15 mouse cellular contexts compared by ENCODE assay signal in the genomic region with DNA sequence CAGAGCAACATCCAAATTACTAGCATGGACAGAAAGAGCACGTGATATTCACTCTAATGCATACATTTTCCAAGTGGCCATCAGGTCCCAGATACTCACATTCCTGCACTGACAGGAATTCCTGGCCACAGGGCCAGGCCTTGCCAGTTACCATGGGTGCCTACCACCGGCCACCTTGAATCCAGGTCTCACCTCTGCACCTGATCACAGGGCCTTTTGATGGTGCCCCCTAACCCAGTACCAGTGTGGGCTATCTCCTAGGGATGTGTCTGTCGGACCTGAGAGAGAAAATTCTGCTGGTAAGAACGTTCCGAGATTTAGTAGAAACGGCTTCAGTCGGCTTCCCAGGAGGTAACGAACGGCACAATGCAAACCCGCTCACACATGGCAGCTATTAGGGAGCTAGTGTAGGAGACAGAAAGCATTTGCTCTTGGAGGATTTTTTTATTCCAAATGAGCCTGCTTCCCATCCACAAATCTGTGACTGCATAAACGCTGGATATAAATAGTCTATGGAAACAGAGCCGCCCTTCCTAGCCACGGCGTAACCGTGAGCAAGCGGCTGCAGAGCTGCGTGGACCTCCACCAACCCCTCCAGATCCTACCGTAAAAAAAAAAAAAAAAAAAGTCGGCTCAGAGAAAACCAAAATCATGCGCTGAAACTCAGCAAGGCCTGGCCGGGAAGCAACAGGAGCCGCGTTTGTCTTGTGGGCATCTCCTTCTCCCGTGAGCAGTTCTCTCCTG. TPM values are rescaled to one million over a fixed set of nuclear protein-coding genes. Genes with fewer than 3 reads are reported as not detected.
DNase-seq lines count a peak whose midpoint lies in the region; ATAC-seq and TF ChIP-seq lines count a peak whose summit lies in the region.
"Had no signal": no experiment of that assay in that cellular context is flagged by ENCODE, and none has a peak within 500 bp of the region (broad histone marks: within the 10 kb centered on the region; RNA-seq: fewer than 3 reads in every experiment).

No protein-coding gene starts in this region.

- no peaks in the 10 kb centered on the region for H3K4me1 ChIP-seq in heart, postnatal 0 days (ENCODE audit: control insufficient read depth, insufficient read depth)
- H3K4me1 ChIP-seq in heart, embryonic 11.5 days (ENCODE audit: control insufficient read depth, insufficient read depth, low read length) = 0 out of 2 replicates have a peak, but pooled peaks cover 3% of the 10 kb centered on the region
- H3K4me1 ChIP-seq in ES-E14 (ENCODE audit: control insufficient read depth in 2 of 2, insufficient read depth in 2 of 2, low read length in 2 of 2, poor library complexity in 1 of 2) = no peaks in the 10 kb centered on the region
- H3K4me1 ChIP-seq in limb, embryonic 11.5 days (ENCODE audit: control insufficient read depth, insufficient read depth, low read length) = peaks cover 42% of the 10 kb centered on the region

- H3K4me3 ChIP-seq in heart, postnatal 0 days (ENCODE audit: low read depth, low read length) = no peak overlapping the region
- H3K4me3 ChIP-seq in heart, embryonic 11.5 days (ENCODE audit: low read depth, low read length) = no peak overlapping the region
- no peak overlapping the region; a peak in 1 of 4 replicates for H3K4me3 ChIP-seq in ES-E14 (ENCODE audit: insufficient read depth in 1 of 2, low read depth in 1 of 2, low read length in 2 of 2, poor library complexity in 1 of 2, severe bottlenecking in 1 of 2)
- H3K4me3 ChIP-seq in limb, embryonic 11.5 days (ENCODE audit: low read depth, low read length) = no peak overlapping the region
- no peak overlapping the region for H3K4me3 ChIP-seq in left cerebral cortex, adult 2 months
- H3K4me3 ChIP-seq: intestine, embryonic 15.5 days; myocyte had no signal

- WGBS in heart, postnatal 0 days = 76% methylated on average over 24 of the region's 24 CpGs
- 82% methylated on average over 24 of the region's 24 CpGs for WGBS in heart, embryonic 11.5 days (ENCODE audit: insufficient replicate concordance)
- WGBS in limb, embryonic 11.5 days = 34% methylated on average over 24 of the region's 24 CpGs

- no peak overlapping the region for H3K9ac ChIP-seq in heart, postnatal 0 days (replicated peaks; ENCODE audit: low read depth, low read length)
- H3K9ac ChIP-seq in heart, embryonic 11.5 days (ENCODE audit: low read depth, low read length) = no peak overlapping the region
- H3K9ac ChIP-seq in ES-E14 (ENCODE audit: insufficient read depth, low read depth, low read length, poor library complexity, severe bottlenecking) = no peak overlapping the region
- H3K9ac ChIP-seq in limb, embryonic 11.5 days (ENCODE audit: low read length) = peak overlapping the region; percentile 37; the same call in 1 of the 2 replicates
- H3K9ac ChIP-seq: intestine, embryonic 15.5 days; lung, embryonic 14.5 days had no signal

- H3K9me3 ChIP-seq in heart, postnatal 0 days (replicated peaks; ENCODE audit: control insufficient read depth, low read length) = no peaks in the 10 kb centered on the region
- no peaks in the 10 kb centered on the region for H3K9me3 ChIP-seq in heart, embryonic 11.5 days (replicated peaks; ENCODE audit: control insufficient read depth, low read length)
- H3K9me3 ChIP-seq in ES-E14 (ENCODE audit: control insufficient read depth, insufficient read depth, low read depth, low read length) = no peaks in the 10 kb centered on the region
- no peaks in the 10 kb centered on the region for H3K9me3 ChIP-seq in limb, embryonic 11.5 days (ENCODE audit: control insufficient read depth, low read length)
- H3K9me3 ChIP-seq: intestine, embryonic 15.5 days had no signal

- peak; percentile 45 for DNase-seq in embryo, embryonic 11 days
- no peak for DNase-seq in embryo, embryonic 9.5 days (ENCODE audit: extremely low spot score)
- DNase-seq in heart, postnatal 0 days (ENCODE audit: low spot score) = no peak
- no peak for DNase-seq in ES-E14 (ENCODE audit: low read depth, low spot score)
- peak; percentile 62 for DNase-seq in limb, embryonic 11.5 days (ENCODE audit: low spot score)
- no peak for DNase-seq in right cerebral cortex, adult 2 months (ENCODE audit: low spot score in 2 of 2)
- DNase-seq in left cerebral cortex, adult 2 months (ENCODE audit: extremely low spot score in 1 of 2, low spot score in 2 of 2) = no peak
- DNase-seq: cerebellum, adult 18-20 months; kidney, postnatal 25 days; liver; lung, embryonic 14.5 days; right cerebral cortex, postnatal 14 days had no signal

- intact Hi-C loops in left cerebral cortex, adult 2 months (cut with DNase I) = loop anchor here (5.0 kb wide), 1 partner anchor 127 kb away; no protein-coding TSS in a partner anchor

- H3K27ac ChIP-seq in heart, postnatal 0 days (ENCODE audit: low read depth) = peak overlapping the region; percentile 63; the same call in 1 of the 2 replicates
- H3K27ac ChIP-seq in heart, embryonic 11.5 days (ENCODE audit: low read depth, low read length) = no peak overlapping the region
- H3K27ac ChIP-seq in ES-E14 (ENCODE audit: insufficient read depth, low read depth, low read length, poor library complexity, severe bottlenecking) = no peak overlapping the region
- H3K27ac ChIP-seq in limb, embryonic 11.5 days (replicated peaks; ENCODE audit: low read depth, low read length) = peak overlapping the region; percentile 71; the same call in 1 of the 2 replicates
- no peak overlapping the region for H3K27ac ChIP-seq in left cerebral cortex, adult 2 months
- H3K27ac ChIP-seq: intestine, embryonic 15.5 days had no signal

- H3K36me3 ChIP-seq in heart, postnatal 0 days (replicated peaks; ENCODE audit: control insufficient read depth, insufficient read depth, low read length) = no peaks in the 10 kb centered on the region
- H3K36me3 ChIP-seq in heart, embryonic 11.5 days (ENCODE audit: control insufficient read depth, insufficient read depth, low read length) = no peaks in the 10 kb centered on the region
- no peaks in the 10 kb centered on the region for H3K36me3 ChIP-seq in ES-E14 (ENCODE audit: control insufficient read depth, insufficient read depth, low read length, poor library complexity, severe bottlenecking)
- no peaks in the 10 kb centered on the region for H3K36me3 ChIP-seq in limb, embryonic 11.5 days (ENCODE audit: control insufficient read depth, insufficient read depth, low read length)
- H3K36me3 ChIP-seq: intestine, embryonic 15.5 days had no signal

- TF ChIP-seq CTCF in heart, postnatal 0 days (IDR thresholded peaks at IDR 0.05; ENCODE audit: low read depth) = no peak
- TF ChIP-seq CTCF in left cerebral cortex, adult 2 months (IDR thresholded peaks at IDR 0.05) = no peak

- TF ChIP-seq EP300 in heart, postnatal 0 days (IDR thresholded peaks at IDR 0.05; ENCODE audit: low read depth) = no peak

- ATAC-seq in heart, postnatal 0 days (ENCODE audit: insufficient read depth, low read depth) = no peak
- no peak for ATAC-seq in heart, embryonic 11.5 days (replicated peaks; ENCODE audit: insufficient number of reproducible peaks, low FRiP score, low TSS enrichment)
- ATAC-seq in limb, embryonic 11.5 days (ENCODE audit: insufficient number of reproducible peaks, low FRiP score, low TSS enrichment, low read depth) = no peak
- ATAC-seq: intestine, embryonic 15.5 days had no signal

- no peaks in the 10 kb centered on the region for H3K27me3 ChIP-seq in heart, postnatal 0 days (ENCODE audit: control insufficient read depth, insufficient read depth, low read length)
- H3K27me3 ChIP-seq in heart, embryonic 11.5 days (ENCODE audit: control insufficient read depth, insufficient read depth, low read length) = no peaks in the 10 kb centered on the region
- H3K27me3 ChIP-seq in limb, embryonic 11.5 days (ENCODE audit: control insufficient read depth, insufficient read depth, low read length) = 0 out of 2 replicates have a peak, but pooled peaks cover 2% of the 10 kb centered on the region
- H3K27me3 ChIP-seq: intestine, embryonic 15.5 days had no signal

- in situ Hi-C loops in ES-E14 (cut with MboI; ENCODE audit: low sequenced_read_pairs in 2 of 2, unreplicated experiment in 2 of 2) = no loop called here

- no peak overlapping the region for H3K4me2 ChIP-seq in heart, postnatal 0 days (ENCODE audit: low read depth, low read length)
- no peak overlapping the region for H3K4me2 ChIP-seq in heart, embryonic 11.5 days
- H3K4me2 ChIP-seq in limb, embryonic 11.5 days (ENCODE audit: low read depth, severe bottlenecking) = peak overlapping the region; percentile 24; the same call in 1 of the 2 replicates
- H3K4me2 ChIP-seq: intestine, embryonic 15.5 days; lung, embryonic 14.5 days had no signal

TF ChIP-seq in ES-E14, 5 proteins besides CTCF, POLR2A, EP300 and RAD21:
- no peak for TF ChIP-seq MAFK (IDR thresholded peaks at IDR 0.05; ENCODE audit: insufficient read depth, low read depth, low read length)
- peak; percentile 50; the same call in 1 of the 2 replicates for TF ChIP-seq ZNF384 (IDR thresholded peaks at IDR 0.05; ENCODE audit: low read depth, low read length)

RNA-seq across cellular contexts. Expression of a gene that starts 59.5 kb away (rescaled TPM):
- total RNA-seq in heart, postnatal 0 days (2014; rRNA removed; ENCODE audit: low replicate concordance) = 3.3 and 4.6 TPM in 2 replicates
- 5.5 and 5.6 TPM in 2 replicates for polyA plus RNA-seq in heart, postnatal 0 days (2015; fragmentation: Nextera tagmentation; extraction: Ambion mirVana)
- polyA plus RNA-seq in heart, embryonic 11.5 days (2014; fragmentation: Nextera tagmentation; extraction: Ambion mirVana) = 7.7 and 8.5 TPM in 2 replicates
- 5.2 and 10.1 TPM in 2 replicates for total RNA-seq in ES-E14 (2012; rRNA removed)
- 8.4 and 10.4 TPM in 2 replicates for polyA plus RNA-seq in limb, embryonic 11.5 days (2014; fragmentation: Nextera tagmentation; extraction: Ambion mirVana)
- 10 to 100 TPM; 16.6 to 17.4 TPM for total RNA-seq in left cerebral cortex, adult 2 months (2021)

Comparison
In these comparisons a context has a peak if more than half of its experiments do, and no peak if none do; other contexts are left out.
1. DNase-seq: peak in embryo, embryonic 11 days (single experiment) and limb, embryonic 11.5 days (single experiment); none in embryo, embryonic 9.5 days (single experiment), heart, postnatal 0 days (single experiment), ES-E14 (single experiment), right cerebral cortex, adult 2 months (0 of 2) and left cerebral cortex, adult 2 months (0 of 2).
2. H3K27ac ChIP-seq: peak in heart, postnatal 0 days (single experiment) and limb, embryonic 11.5 days (single experiment); none in heart, embryonic 11.5 days (single experiment), ES-E14 (single experiment) and left cerebral cortex, adult 2 months (single experiment).